Mouse (Mus musculus) hindbrain, embryonic 12.5 days (tissue): Measurements from ENCODE around the gene Cdc37. TPM values are rescaled to one million over a fixed set of nuclear protein-coding genes. Genes with fewer than 3 reads are reported as not detected.
A peak's percentile ranks its signal among the peaks of the same experiment; 100 is the strongest.

Source experiments
- ATAC-seq: fragments of 200-750 bp; cut with Nextera tagmentation; 2 replicates; pipeline ENCODE4 v1.8.0; 2017; ENCODE audit warnings: moderate TSS enrichment; ENCODE audit not compliant: low FRiP score
- H3K27ac ChIP-seq: fragments of 300-500 bp; sonication (generic); 2 replicates; pipeline ENCODE4 v1.5.1; 2016; ENCODE audit warnings: mild to moderate bottlenecking
- H3K27me3 ChIP-seq: fragments of 300-500 bp; sonication (generic); 2 replicates; pipeline ENCODE4 v1.6.1; 2016; ENCODE audit warnings: mild to moderate bottlenecking
- H3K36me3 ChIP-seq: fragments of 300-500 bp; sonication (generic); 2 replicates; pipeline ENCODE4 v1.6.1; 2016; ENCODE audit warnings: mild to moderate bottlenecking
- H3K4me1 ChIP-seq: fragments of 300-500 bp; sonication (generic); 2 replicates; pipeline ENCODE4 v1.6.1; 2016
- H3K4me2 ChIP-seq: fragments of 300-500 bp; sonication (generic); replicated peaks from 2 replicates; pipeline ENCODE4 v1.6.1; 2016; ENCODE audit warnings: mild to moderate bottlenecking
- H3K4me3 ChIP-seq: fragments of 300-500 bp; sonication (generic); 2 replicates; pipeline ENCODE4 v1.5.1; 2016; ENCODE audit warnings: mild to moderate bottlenecking
- H3K9ac ChIP-seq: fragments of 300-500 bp; sonication (generic); 2 replicates; pipeline ENCODE4 v1.6.1; 2016; ENCODE audit warnings: mild to moderate bottlenecking, moderate library complexity
- H3K9me3 ChIP-seq: fragments of 300-500 bp; sonication (generic); replicated peaks from 2 replicates; pipeline ENCODE4 v1.6.1; 2016; ENCODE audit warnings: mild to moderate bottlenecking
- WGBS: fragments of 180-500 bp; shearing (Covaris S2); methylation state at CpG from one replicate; pipeline ENCODE4 v1.1.7; 2016; 5-methylcytosine and 5-hydroxymethylcytosine counted together
- polyA plus RNA-seq: library from polyadenylated mRNA; unstranded; fragments of >200 nt; fragmentation: Nextera tagmentation; extraction: Ambion mirVana; gene quantifications from 2 replicates; pipeline ENCODE4 v1.2.1, GENCODE M21; 2016

Cdc37 gene
- polyA plus RNA-seq, 1 experiment from 2014 or later = 271 TPM

- peaks cover 53% of the 10 kb centered on the region for H3K27me3 ChIP-seq
- H3K4me1 ChIP-seq = peaks cover 8% of the 10 kb centered on the region; the same call in 1 of the 2 replicates
- no peaks in the 10 kb centered on the region for H3K9me3 ChIP-seq
- ATAC-seq = no peak
- no peaks in the 10 kb centered on the region for H3K36me3 ChIP-seq
- peak overlapping the region; percentile 46 for H3K4me2 ChIP-seq
- 9% methylated on average over 32 of the region's 34 CpGs for WGBS
- H3K27ac ChIP-seq = no peak overlapping the region
- H3K9ac ChIP-seq = peak overlapping the region; percentile 29; the same call in 1 of the 2 replicates
- peak overlapping the region; percentile 22 for H3K4me3 ChIP-seq
Measured at GRCm38 (mm10) chr9:21183905-21184413, 34.2 kb upstream of the Cdc37 start.

DNA sequence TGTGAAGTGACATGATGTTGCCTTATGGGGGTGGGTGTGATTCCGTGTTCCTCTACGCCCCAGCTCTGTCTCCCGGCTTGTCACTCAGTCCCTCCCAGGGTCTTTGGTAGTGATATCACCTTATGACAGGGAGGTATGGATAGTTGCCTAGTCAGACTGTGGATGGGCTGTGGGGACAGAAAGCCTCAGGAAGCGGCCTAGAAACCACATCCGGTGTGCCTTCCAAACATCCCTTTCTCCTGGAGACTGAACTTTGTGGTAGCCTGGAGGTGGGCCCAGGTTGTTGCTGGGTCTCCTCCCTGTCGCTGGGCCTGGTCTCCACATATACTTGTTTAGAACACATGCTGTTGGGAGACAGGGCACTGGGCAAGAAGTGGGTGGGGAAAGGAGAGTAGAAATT is 33.6 kb upstream of the Cdc37 start:
- ATAC-seq = no peak
- Histone ChIP-seq H3K4me2 (no peak overlapping the region), H3K36me3 (no peaks in the 10 kb centered on the region), H3K4me3 (no peak overlapping the region), H3K9me3 (no peaks in the 10 kb centered on the region), H3K27me3 (peaks cover 53% of the 10 kb centered on the region), H3K4me1 (peaks cover 8% of the 10 kb centered on the region; the same call in 1 of the 2 replicates), H3K27ac (no peak overlapping the region), H3K9ac (no peak overlapping the region)
- WGBS = 76% methylated on average over 6 of the region's 6 CpGs

DNA sequence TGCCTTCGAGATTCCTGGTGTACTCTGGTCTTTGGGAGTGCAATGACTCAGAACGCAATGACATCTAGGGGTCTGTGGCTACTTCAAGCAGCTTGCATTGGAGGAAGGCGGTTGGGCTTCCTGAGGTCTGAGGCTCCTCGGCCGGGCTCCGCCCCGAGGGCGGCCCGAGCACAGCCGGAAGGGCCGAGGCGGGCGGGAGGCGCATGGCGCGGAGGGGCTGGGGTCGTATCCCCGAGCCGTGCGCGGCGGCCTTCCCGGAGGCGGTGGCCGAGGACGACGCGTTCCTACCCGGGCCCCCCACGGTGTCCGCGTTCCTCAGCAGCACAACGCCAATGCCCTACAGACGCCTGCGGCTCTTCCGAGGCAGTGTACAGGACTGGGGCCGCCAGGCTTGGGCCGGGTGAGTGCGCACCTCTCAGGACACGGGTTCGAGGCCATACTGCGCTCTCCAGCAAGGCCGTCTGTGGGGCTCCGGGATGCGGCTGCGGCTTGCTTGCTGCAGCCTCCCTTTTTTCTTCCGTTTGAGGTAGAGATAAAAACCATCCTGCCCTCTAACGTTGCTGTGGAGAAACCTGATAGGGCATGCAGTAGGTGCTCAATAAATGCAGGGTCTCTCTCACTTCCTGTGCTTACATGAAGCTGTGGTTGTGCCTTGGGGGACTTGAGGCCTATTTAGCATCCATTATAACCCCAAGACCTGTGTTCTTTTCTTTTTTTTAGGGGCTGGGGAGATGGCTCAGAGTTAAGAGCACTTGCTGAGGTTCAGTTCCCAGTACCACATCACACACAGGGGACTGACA is 31.8 kb upstream of the Cdc37 start:
- no peak for ATAC-seq
- H3K27me3 ChIP-seq = peaks cover 53% of the 10 kb centered on the region
- H3K4me2 ChIP-seq = peak overlapping the region; percentile 38
- no peak overlapping the region for H3K27ac ChIP-seq
- peak overlapping the region; percentile 18 for H3K4me3 ChIP-seq
- no peaks in the 10 kb centered on the region for H3K9me3 ChIP-seq
- H3K9ac ChIP-seq = no peak overlapping the region
- no peaks in the 10 kb centered on the region for H3K36me3 ChIP-seq
- WGBS = 7% methylated on average over 48 of the region's 48 CpGs
- H3K4me1 ChIP-seq = peaks cover 8% of the 10 kb centered on the region; the same call in 1 of the 2 replicates

DNA sequence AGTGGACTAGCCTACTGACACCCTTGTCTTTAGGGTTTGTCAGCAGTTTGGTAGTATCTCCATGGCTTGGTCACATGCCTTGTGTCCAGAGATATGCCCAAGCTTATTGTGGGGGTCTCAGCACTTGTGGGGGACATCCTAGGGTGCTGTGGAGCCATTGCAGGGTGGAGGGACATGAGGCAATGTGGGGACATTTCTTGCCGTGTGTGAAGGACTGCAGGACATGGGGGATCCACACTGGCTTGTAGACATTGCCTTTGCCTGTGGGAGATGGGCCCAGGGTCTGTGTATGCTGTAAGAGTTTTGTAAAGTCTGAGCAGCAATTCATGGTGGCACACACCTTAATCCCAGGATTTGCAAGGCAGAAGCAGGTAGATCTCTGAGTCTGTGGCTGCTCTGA is 31.1 kb upstream of the Cdc37 start:
- ATAC-seq = no peak
- no peaks in the 10 kb centered on the region for H3K36me3 ChIP-seq
- H3K4me2 ChIP-seq = no peak overlapping the region
- peaks cover 8% of the 10 kb centered on the region; the same call in 1 of the 2 replicates for H3K4me1 ChIP-seq
- 79% methylated on average over 1 of the region's 1 CpGs for WGBS
- no peak overlapping the region for H3K27ac ChIP-seq
- no peak overlapping the region for H3K4me3 ChIP-seq
- H3K9me3 ChIP-seq = no peaks in the 10 kb centered on the region
- H3K9ac ChIP-seq = no peak overlapping the region
- peaks cover 53% of the 10 kb centered on the region for H3K27me3 ChIP-seq

DNA sequence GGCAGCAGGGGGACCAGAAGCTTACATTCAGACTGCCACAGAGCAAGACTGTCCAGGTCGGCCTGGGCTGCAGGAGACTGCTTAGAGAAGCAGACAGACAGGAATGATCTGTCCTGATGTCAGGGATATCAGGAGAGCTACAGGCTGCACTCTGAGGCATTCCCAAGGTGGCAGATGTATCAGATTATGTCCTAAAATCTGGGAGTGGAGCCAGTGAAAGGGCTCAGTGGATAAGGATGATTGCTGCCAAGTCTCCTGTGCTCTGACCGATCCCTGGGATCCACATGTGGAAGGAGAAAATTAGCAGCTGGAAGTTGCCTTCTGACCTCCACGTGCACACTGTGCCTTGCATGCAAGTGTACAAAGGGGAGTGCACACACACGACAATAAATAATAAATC is 30.6 kb upstream of the Cdc37 start:
- no peaks in the 10 kb centered on the region for H3K9me3 ChIP-seq
- no peak overlapping the region for H3K9ac ChIP-seq
- WGBS = 68% methylated on average over 4 of the region's 4 CpGs
- H3K4me3 ChIP-seq = no peak overlapping the region
- H3K4me1 ChIP-seq = peaks cover 8% of the 10 kb centered on the region; the same call in 1 of the 2 replicates
- no peak overlapping the region for H3K4me2 ChIP-seq
- H3K36me3 ChIP-seq = no peaks in the 10 kb centered on the region
- no peak for ATAC-seq
- peaks cover 51% of the 10 kb centered on the region for H3K27me3 ChIP-seq
- no peak overlapping the region for H3K27ac ChIP-seq

DNA sequence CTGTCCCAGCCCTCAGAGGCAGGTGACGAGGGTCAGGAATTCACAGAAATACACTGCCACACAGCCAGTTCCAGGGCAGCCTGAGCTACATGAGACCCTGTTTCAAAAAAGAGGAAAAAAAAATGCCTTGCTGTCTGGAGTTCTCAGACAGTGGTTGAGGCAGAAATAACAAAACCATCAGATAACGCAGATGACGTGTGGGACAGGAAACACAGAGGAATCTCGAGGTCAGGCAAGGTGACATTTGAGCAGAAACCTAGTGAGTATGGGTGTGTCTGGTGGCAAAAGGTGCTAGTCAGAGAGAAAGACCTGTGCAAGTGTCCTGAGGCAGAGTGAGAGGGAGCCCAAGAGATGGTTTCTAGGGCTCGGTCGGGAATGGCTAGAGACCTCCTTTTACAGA is 22.6 kb upstream of the Cdc37 start:
- Histone ChIP-seq H3K36me3 (no peaks in the 10 kb centered on the region), H3K4me2 (no peak overlapping the region), H3K9ac (no peak overlapping the region), H3K27ac (no peak overlapping the region), H3K4me1 (peaks cover 10% of the 10 kb centered on the region), H3K4me3 (no peak overlapping the region), H3K27me3 (peaks cover 6% of the 10 kb centered on the region), H3K9me3 (no peaks in the 10 kb centered on the region)
- ATAC-seq = no peak
- WGBS = 82% methylated on average over 6 of the region's 6 CpGs

DNA sequence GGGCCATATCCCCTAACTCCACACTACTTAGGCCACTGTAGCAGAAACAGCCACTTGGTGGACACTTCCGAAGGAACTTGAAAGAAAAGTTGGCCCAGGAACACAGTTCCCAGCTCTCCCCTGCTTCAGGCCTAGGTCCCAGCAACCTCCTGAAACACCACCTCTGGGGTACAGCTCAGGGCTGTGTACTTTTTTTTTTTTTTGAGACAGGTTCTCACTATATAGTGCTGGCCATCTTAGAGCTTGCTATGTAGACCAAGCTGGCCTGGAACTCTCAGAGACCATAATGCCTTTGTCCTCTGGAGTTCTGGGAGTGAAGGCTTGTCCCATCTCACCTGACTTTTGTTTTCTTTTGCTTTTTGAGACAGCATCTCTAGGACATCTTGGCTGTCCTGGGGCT is 19.4 kb upstream of the Cdc37 start:
- Histone ChIP-seq H3K27me3 (peaks cover 38% of the 10 kb centered on the region), H3K27ac (no peak overlapping the region), H3K4me1 (peaks cover 28% of the 10 kb centered on the region), H3K9me3 (no peaks in the 10 kb centered on the region), H3K4me3 (no peak overlapping the region), H3K4me2 (no peak overlapping the region), H3K36me3 (no peaks in the 10 kb centered on the region), H3K9ac (no peak overlapping the region)
- no peak; the same call in 1 of the 2 replicates for ATAC-seq
- WGBS = 21% methylated on average over 1 of the region's 1 CpGs

GRCm38 (mm10) chr9:21168161-21169123 is 18.7 kb upstream of the Cdc37 start:
- ATAC-seq = peak; percentile 47
- H3K36me3 ChIP-seq = no peaks in the 10 kb centered on the region
- peaks cover 45% of the 10 kb centered on the region for H3K27me3 ChIP-seq
- H3K4me3 ChIP-seq = no peak overlapping the region
- 10% methylated on average over 30 of the region's 30 CpGs for WGBS
- no peaks in the 10 kb centered on the region for H3K9me3 ChIP-seq
- no peak overlapping the region for H3K27ac ChIP-seq
- peaks cover 30% of the 10 kb centered on the region for H3K4me1 ChIP-seq
- H3K4me2 ChIP-seq = peak overlapping the region; percentile 23
- H3K9ac ChIP-seq = peak overlapping the region; percentile 39; the same call in 1 of the 2 replicates

- no peak for ATAC-seq
- Histone ChIP-seq H3K4me2 (peak overlapping the region; percentile 23), H3K9me3 (no peaks in the 10 kb centered on the region), H3K36me3 (no peaks in the 10 kb centered on the region), H3K9ac (peak overlapping the region; percentile 39; the same call in 1 of the 2 replicates), H3K27me3 (peaks cover 53% of the 10 kb centered on the region), H3K27ac (no peak overlapping the region), H3K4me3 (no peak overlapping the region), H3K4me1 (peaks cover 30% of the 10 kb centered on the region)
- WGBS = 56% methylated on average over 10 of the region's 10 CpGs
Measured at GRCm38 (mm10) chr9:21167140-21168097, 17.6 kb upstream of the Cdc37 start.

DNA sequence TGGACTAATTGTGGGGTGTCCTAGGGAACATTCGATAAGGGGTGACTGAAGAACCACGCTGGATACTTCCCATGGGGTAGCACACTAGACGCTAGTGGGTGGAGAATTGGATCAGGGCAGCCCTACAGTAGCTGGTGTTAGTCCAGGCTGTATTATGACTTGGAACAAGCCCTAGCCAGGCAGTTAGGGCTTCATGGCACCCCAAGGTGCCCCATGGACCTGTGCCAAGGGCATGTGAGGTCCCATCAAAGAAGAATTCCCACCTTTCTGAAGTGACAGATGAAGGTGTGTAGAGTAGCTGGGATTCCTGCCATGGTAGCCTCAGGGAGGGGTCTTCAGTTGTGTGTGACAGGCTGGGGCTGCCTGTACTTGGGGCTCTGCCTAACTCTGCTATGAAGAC is 16.7 kb upstream of the Cdc37 start:
- H3K4me3 ChIP-seq = peak overlapping the region; percentile 43; the same call in 1 of the 2 replicates

GRCm38 (mm10) chr9:21165952-21166451 is 16.2 kb upstream of the Cdc37 start:
- Histone ChIP-seq H3K27ac (no peak overlapping the region; the same call in 1 of the 2 replicates), H3K4me2 (peak overlapping the region; percentile 75), H3K36me3 (no peaks in the 10 kb centered on the region), H3K9me3 (no peaks in the 10 kb centered on the region), H3K9ac (peak overlapping the region; percentile 38; the same call in 1 of the 2 replicates), H3K4me1 (peaks cover 30% of the 10 kb centered on the region), H3K27me3 (peaks cover 64% of the 10 kb centered on the region), H3K4me3 (peak overlapping the region; percentile 43)
- 1% methylated on average over 47 of the region's 47 CpGs for WGBS
- no peak for ATAC-seq

More for the DNA sequence above, 16.7 kb upstream of the Cdc37 start:
- Histone ChIP-seq H3K4me1 (peaks cover 30% of the 10 kb centered on the region), H3K9ac (no peak overlapping the region), H3K27me3 (peaks cover 62% of the 10 kb centered on the region), H3K9me3 (no peaks in the 10 kb centered on the region), H3K27ac (no peak overlapping the region), H3K4me2 (peak overlapping the region; percentile 75), H3K36me3 (no peaks in the 10 kb centered on the region)
- ATAC-seq = no peak
- WGBS = 30% methylated on average over 3 of the region's 3 CpGs
